Mouse (Mus musculus): ENCODE measurements at regions not wholly inside any gene's neighbourhood (a gene's known extent, or its start where the extent isn't known, plus 50 kb on each side); places are given as distances from the start of the nearest gene placed in this dataset.
"Not testable (repeated sequence)": the region's sequence is repeated elsewhere in the genome, so short reads cannot be mapped to it uniquely, and the experiment has no call there.

- no peaks in the 10 kb centered on the region for H3K4me1 ChIP-seq (ENCODE audit: control insufficient read depth, insufficient read depth, low read length)
- no peak overlapping the region for H3K9ac ChIP-seq (ENCODE audit: low read depth, low read length)
- intact Hi-C loops (cut with DNase I) = no loop called here
These were observed 1086.4 kb downstream of the Diaph3 start for GRCm38 (mm10) chr14:86054668-86055067.

GRCm38 (mm10) chr14:86029401-86029800 lies 1111.6 kb downstream of the Diaph3 start:
- H3K36me3 ChIP-seq (ENCODE audit: control insufficient read depth, insufficient read depth, low read length) = no peaks in the 10 kb centered on the region
- H3K4me1 ChIP-seq (ENCODE audit: control insufficient read depth, insufficient read depth, low read length) = no peaks in the 10 kb centered on the region
- H3K4me3 ChIP-seq = no peak overlapping the region
- no peaks in the 10 kb centered on the region for H3K79me2 ChIP-seq (replicated peaks; ENCODE audit: control insufficient read depth, insufficient read depth, low read length)
- intact Hi-C loops (cut with DNase I) = no loop called here
- no peaks in the 10 kb centered on the region for H3K27me3 ChIP-seq (ENCODE audit: control insufficient read depth, insufficient read depth, low read length)
- no peak for TF ChIP-seq POLR2A (IDR thresholded peaks at IDR 0.05; ENCODE audit: insufficient read depth, low read depth, low read length)
- TF ChIP-seq EP300 (IDR thresholded peaks at IDR 0.05; ENCODE audit: insufficient read depth, low read depth, low read length) = no peak
- no peak for TF ChIP-seq CTCF (IDR thresholded peaks at IDR 0.05)
- no peak for DNase-seq
- no peak overlapping the region for H3K9ac ChIP-seq (ENCODE audit: low read depth, low read length)
- H3K27ac ChIP-seq = no peak overlapping the region

More at GRCm38 (mm10) chr14:86054668-86055067, 1086.4 kb downstream of the Diaph3 start:
- Histone ChIP-seq H3K36me3 (ENCODE audit: control insufficient read depth, insufficient read depth, low read length) (no peaks in the 10 kb centered on the region), H3K79me2 (replicated peaks; ENCODE audit: control insufficient read depth, insufficient read depth, low read length) (no peaks in the 10 kb centered on the region), H3K4me3 (no peak overlapping the region), H3K27me3 (ENCODE audit: control insufficient read depth, insufficient read depth, low read length) (no peaks in the 10 kb centered on the region), H3K27ac (no peak overlapping the region)
- TF ChIP-seq POLR2A (IDR thresholded peaks at IDR 0.05; ENCODE audit: insufficient read depth, low read depth, low read length) (no peak), EP300 (IDR thresholded peaks at IDR 0.05; ENCODE audit: insufficient read depth, low read depth, low read length) (no peak), CTCF (IDR thresholded peaks at IDR 0.05) (no peak)
- 82% methylated on average over 1 of the region's 1 CpGs for WGBS
- DNase-seq = no peak

GRCm38 (mm10) chr14:86017611-86018010 lies 1123.4 kb downstream of the Diaph3 start:
- H3K27me3 ChIP-seq (ENCODE audit: control insufficient read depth, insufficient read depth, low read length); H3K79me2 ChIP-seq (replicated peaks; ENCODE audit: control insufficient read depth, insufficient read depth, low read length); H3K27ac ChIP-seq; H3K4me3 ChIP-seq; DNase-seq; intact Hi-C loops (cut with DNase I); H3K4me1 ChIP-seq (ENCODE audit: control insufficient read depth, insufficient read depth, low read length); H3K9ac ChIP-seq (ENCODE audit: low read depth, low read length); H3K36me3 ChIP-seq (ENCODE audit: control insufficient read depth, insufficient read depth, low read length): not testable (repeated sequence)
- WGBS = 72% methylated on average over 2 of the region's 2 CpGs

Measured in heart, adult 2 months (tissue).